Mouse (Mus musculus): ENCODE measurements around the gene Ppcdc. TPM values are rescaled to one million over a fixed set of nuclear protein-coding genes. Genes with fewer than 3 reads are reported as not detected.

The Ppcdc gene
- total RNA-seq, 2 experiments from 2014 or later: 13.8 to 16.6 TPM

- no peak for DNase-seq (ENCODE audit: low spot score in 2 of 2)
- intact Hi-C loops (cut with DNase I): no loop called here
These were observed 41.2 kb downstream of the Ppcdc start for GRCm38 (mm10) chr9:57398773-57399172.

DNA sequence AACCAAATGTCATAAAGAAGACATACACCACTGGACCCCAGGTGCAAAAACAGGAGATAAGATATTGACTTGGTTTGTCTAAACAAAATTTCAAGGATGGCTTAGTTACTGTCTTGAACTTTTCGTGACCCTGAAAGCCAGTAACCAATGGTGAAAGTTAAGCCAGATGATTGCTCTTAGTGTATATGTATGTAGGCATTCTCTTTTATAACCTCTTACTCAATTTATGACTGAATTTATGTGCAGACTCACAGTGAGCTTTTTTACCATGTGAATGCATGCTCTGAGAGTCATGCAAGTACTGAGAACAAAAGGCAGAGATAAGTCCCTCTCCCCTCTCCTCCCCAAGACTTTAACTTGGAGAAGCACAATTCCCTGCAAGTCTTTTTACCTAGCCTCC, 47.0 kb downstream of the Ppcdc start:
- no peak for DNase-seq (ENCODE audit: low spot score in 2 of 2)
- intact Hi-C loops (cut with DNase I): no loop called here

DNA sequence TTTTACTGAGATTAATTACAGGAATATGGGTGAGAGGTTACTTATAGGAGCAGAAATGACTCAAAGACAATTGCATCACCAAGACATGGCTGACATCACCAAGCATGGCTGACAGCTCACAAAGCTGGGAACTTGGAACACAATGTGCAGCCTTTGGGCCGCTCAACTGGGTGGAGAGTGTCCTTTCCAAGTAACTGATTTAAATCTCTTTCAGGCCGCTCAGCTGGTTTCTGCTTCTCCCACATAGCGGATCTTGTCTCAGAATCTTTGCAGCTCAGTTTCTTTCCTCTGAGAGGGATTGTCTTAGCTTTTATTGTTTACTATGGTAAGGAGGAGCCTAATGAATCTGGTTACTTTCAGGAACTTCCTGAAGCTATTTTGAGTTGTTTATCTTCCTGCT, 49.1 kb downstream of the Ppcdc start:
- no peak for DNase-seq (ENCODE audit: low spot score in 2 of 2)
- intact Hi-C loops (cut with DNase I): no loop called here

GRCm38 (mm10) chr9:57389131-57389530, 50.8 kb downstream of the Ppcdc start:
- DNase-seq (ENCODE audit: low spot score in 2 of 2): no peak
- intact Hi-C loops (cut with DNase I): no loop called here

DNA sequence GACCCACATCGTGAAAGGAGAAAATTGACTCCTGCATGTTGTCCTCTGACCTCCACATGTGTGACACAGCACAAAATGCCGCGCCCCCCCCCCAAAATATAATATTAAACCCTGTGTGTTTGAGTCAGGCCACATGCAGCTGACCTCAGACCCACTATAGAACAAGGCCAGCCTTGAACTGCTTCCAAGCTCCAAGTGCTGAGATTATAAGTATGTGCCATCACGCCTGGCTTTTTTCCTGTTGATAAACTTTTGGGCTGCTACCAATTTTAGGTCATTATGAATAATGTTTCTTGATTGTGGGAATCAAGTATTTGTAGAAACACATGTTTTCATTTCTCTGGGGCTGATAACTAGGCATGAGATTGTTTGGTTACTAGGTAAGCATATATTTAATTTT, 53.0 kb downstream of the Ppcdc start:
- intact Hi-C loops (cut with DNase I): no loop called here
- DNase-seq (ENCODE audit: low spot score in 2 of 2): no peak

GRCm38 (mm10) chr9:57384621-57385020, 55.3 kb downstream of the Ppcdc start:
- DNase-seq (ENCODE audit: low spot score in 2 of 2): no peak
- intact Hi-C loops (cut with DNase I): no loop called here

- DNase-seq (ENCODE audit: low spot score in 2 of 2): no peak
- intact Hi-C loops (cut with DNase I): no loop called here
These were observed 78.9 kb downstream of the Ppcdc start for GRCm38 (mm10) chr9:57360999-57361398.

DNA sequence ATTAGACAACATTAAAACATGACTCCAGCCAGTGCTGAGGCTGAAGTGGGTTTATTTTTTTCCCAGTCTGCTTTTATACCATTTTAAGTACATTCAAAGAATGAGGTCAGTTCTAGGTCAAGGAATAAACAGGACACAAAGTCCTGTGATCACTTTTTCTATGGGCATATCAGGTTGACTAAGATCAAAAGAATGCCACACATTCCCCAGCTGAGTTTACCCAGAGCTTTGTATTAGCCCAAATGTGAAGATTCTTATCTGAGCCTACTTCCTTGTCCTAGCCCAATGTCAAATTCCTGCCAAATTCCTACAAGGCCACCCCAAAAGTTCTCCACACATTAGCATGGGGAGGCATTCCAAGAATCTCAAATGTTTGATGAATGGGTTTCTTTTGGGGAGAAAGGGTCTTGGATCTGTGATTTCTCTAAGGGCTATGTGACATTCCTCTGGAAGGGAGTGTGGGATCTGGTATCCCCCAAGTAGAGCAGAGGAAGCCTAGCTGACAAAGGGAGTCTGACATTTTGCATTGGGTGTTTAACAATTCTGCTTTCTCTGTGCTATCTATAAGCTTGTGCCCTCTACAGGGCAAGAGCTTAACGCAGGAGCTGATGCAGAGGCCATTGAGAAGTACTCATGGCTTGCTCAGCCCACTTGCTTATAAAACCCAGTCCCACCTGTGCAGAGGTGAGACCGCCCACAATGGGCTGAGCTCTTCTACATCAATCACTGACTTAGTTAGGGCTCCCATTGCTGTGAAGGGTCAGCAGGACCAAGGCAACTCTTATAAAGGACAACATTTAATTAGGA, 85.3 kb downstream of the Ppcdc start:
- intact Hi-C loops (cut with DNase I): no loop called here
- DNase-seq (ENCODE audit: low spot score in 2 of 2): no peak

GRCm38 (mm10) chr9:57351277-57351676, 88.6 kb downstream of the Ppcdc start:
- DNase-seq (ENCODE audit: low spot score in 2 of 2): no peak
- intact Hi-C loops (cut with DNase I): no loop called here

- no peak for DNase-seq (ENCODE audit: low spot score in 2 of 2)
- intact Hi-C loops (cut with DNase I): no loop called here
These were observed 94.0 kb downstream of the Ppcdc start for GRCm38 (mm10) chr9:57345902-57346301.

- intact Hi-C loops (cut with DNase I): no loop called here
- no peak for DNase-seq (ENCODE audit: low spot score in 2 of 2)
These were observed 96.2 kb downstream of the Ppcdc start for GRCm38 (mm10) chr9:57343752-57344151.

- intact Hi-C loops (cut with DNase I): no loop called here
- DNase-seq (ENCODE audit: low spot score in 2 of 2): no peak
These were observed 96.9 kb downstream of the Ppcdc start for GRCm38 (mm10) chr9:57342906-57343474.

DNA sequence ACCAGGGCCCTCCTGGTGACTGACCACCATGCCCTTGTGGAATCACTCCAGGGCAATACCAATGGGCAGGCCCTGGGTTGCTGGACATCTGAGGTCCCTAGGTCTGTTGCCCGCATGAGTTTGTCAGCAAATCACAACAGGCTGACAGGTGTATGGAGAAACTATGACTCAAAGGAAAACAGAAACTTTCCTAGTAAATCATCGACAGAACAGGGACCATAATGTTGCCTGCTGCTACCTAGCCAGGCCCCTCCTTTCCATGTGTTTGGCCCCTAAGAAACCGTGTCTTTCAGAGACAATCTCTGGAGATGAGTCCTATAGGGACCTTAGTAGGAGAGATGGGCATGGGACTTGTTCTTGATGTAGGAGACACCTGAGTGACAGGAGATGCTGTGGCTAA, 97.7 kb downstream of the Ppcdc start:
- no peak for DNase-seq (ENCODE audit: low spot score in 2 of 2)
- intact Hi-C loops (cut with DNase I): no loop called here

GRCm38 (mm10) chr9:57340361-57340760, 99.6 kb downstream of the Ppcdc start:
- DNase-seq (ENCODE audit: low spot score in 2 of 2): no peak
- intact Hi-C loops (cut with DNase I): no loop called here

DNA sequence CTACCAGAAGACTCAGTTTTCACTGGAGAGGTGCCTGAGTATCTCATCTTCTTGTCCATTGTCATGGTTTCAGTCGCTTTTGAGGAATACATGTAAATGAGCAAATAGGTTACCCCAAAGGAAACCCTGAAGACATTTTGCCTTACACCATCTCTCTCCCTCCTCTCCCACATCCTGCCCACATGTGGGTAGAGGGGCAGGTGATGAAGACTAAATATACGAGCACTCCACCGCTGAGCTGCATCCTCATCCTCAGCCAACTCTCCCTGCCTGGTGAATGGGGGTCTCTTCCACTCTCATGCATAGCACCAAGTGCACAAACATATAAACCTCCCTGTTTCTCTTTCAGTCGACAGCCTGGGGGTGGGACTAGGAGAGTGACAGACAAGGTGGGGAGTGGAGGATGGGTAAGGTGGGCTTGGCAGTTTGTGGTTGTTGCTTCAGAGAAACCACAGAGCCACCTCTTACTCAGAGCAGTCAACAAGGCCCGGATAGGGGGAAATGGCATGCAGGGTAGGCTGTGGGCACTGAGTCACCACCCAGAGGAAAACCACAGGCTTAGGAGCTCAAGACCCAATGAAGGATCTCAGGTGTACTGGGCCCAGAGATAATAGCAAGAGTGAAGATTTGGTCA, 100.2 kb downstream of the Ppcdc start:
- intact Hi-C loops (cut with DNase I): no loop called here
- DNase-seq (ENCODE audit: low spot score in 2 of 2): no peak

DNA sequence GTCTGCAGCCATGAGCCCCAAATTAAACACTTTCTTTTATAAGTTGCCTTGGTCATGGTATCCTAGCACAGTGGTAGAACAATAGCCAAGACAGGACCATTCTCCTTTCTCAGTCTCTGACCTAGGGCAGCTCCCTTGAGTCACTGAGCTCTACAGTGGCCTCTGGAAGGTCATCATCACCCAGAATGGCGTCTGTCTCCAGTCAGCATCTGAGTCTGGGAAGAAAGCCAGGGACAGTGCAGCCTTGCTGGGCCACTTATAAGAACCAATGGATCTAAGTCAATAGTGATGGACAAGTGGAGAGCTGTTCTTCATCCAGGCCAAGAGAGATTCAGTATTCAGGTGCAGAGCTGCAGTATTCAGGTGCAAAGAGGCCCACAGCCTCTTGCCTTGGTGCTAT, 101.2 kb downstream of the Ppcdc start:
- no peak for DNase-seq (ENCODE audit: low spot score in 2 of 2)
- intact Hi-C loops (cut with DNase I): no loop called here

Other genes with a start within 250 kb of the Ppcdc start
- gene Trcg1, start 203.6 kb downstream of the Ppcdc start, total RNA-seq (2021): not detected
- gene 1700017B05Rik, start 177.5 kb downstream of the Ppcdc start, total RNA-seq (2021): 10 to 100 TPM; 17.1 to 19.2 TPM
- 100 to 1,000 TPM; 381 to 434 TPM for gene Scamp5, start 27.9 kb upstream of the Ppcdc start, total RNA-seq (2021)
- gene Rpp25, start 63.9 kb upstream of the Ppcdc start, total RNA-seq (2021): 10 to 100 TPM; 16.4 to 20.3 TPM
- 100 to 1,000 TPM; 378 to 426 TPM for gene Cox5a, start 81.2 kb upstream of the Ppcdc start, total RNA-seq (2021)
- 10 to 100 TPM; 17.3 to 21.5 TPM for gene Fam219b, start 97.4 kb upstream of the Ppcdc start, total RNA-seq (2021)
- gene Mpi, start 112.6 kb upstream of the Ppcdc start, total RNA-seq (2021): 10 to 100 TPM; 63.6 to 66.3 TPM
- 10 to 100 TPM; 18.2 to 24.2 TPM for gene Scamp2, start 120.8 kb upstream of the Ppcdc start, total RNA-seq (2021)
- gene Ulk3, start 149.3 kb upstream of the Ppcdc start, total RNA-seq (2021): 10 to 100 TPM; 23.9 to 38.5 TPM
- gene Cplx3, start 166.2 kb upstream of the Ppcdc start, total RNA-seq (2021): 10 to 100 TPM; 16.3 to 27.4 TPM
- not detected for gene Lman1l, start 180.7 kb upstream of the Ppcdc start, total RNA-seq (2021)
- 10 to 100 TPM; 36.7 to 38.6 TPM for gene Csk, start 213.5 kb upstream of the Ppcdc start, total RNA-seq (2021)
- not detected for gene Cyp1a2, start 243.6 kb upstream of the Ppcdc start, total RNA-seq (2021)
- gene Cyp1a1, start 247.8 kb upstream of the Ppcdc start, total RNA-seq (2021): under 1 TPM in 1 of 2 experiments, not detected in 1; 0.22 TPM